Mouse (Mus musculus): Measurements from ENCODE around the gene Camta1.

Camta1 gene

GRCm38 (mm10) chr4:151215179-151215578 lies 646.5 kb downstream of the Camta1 start:
- TF ChIP-seq GATA4 (IDR thresholded peaks at IDR 0.05; ENCODE audit: insufficient replicate concordance, low read length), result no peak

DNA sequence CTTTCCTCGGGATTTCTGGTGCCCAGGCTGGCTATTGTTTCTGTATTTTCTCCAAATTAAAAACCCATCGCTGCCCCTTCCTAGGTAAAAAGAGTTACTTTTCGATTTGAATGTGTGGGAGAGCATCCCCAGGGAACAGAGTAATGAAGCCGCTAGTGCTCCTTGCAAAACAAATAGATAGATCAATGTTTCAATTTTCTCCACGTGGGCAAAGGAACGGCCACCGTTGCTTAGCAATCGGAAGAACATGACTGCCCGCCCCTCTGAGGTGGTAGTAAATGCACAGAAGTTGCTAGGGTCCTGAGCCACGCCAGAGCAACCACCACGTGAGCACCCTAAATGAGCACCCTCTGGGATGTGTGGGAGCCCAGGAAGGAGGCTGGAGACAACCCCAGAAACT lies 648.2 kb downstream of the Camta1 start:
- TF ChIP-seq GATA4 (IDR thresholded peaks at IDR 0.05; ENCODE audit: insufficient replicate concordance, low read length), result no peak

DNA sequence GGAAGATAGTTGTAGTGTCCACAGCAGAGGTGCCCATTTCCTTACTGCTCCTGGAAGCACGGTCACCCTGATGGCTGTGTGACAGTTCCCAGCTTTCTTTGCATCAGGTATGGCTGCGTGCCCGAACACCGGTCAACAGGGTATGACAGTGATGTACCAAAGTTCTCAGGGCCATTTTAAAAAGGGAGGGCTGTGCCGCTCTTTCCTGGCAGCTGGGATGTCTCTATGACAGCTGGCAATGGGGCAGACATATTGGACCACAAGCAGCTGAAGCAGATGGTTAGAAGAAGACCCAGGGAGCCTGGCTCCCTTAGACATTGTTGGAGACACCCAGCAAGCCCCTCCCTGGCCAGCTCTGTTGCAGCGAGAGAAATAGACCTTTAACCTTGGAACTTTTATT lies 649.7 kb downstream of the Camta1 start:
- TF ChIP-seq GATA4 (IDR thresholded peaks at IDR 0.05; ENCODE audit: insufficient replicate concordance, low read length), result no peak

DNA sequence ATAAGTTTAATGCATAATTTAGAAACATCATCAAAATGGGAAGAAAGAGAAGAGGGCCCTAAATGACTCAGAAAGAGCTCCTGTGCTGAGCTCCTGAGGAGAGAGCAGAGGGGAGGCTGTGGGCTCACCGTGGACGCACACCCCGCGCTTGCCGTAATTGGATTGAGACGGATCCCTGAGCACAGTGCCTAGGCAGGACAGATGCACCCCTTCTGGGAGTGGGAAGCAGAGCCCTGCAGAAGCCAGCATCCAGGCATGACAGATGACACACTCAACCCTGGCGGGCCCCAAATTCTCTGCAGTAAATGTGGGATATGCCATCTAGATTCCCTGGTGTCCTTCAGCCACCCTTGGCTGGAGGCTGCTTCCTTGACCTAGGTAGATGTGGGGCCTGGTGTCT lies 654.1 kb downstream of the Camta1 start:
- TF ChIP-seq GATA4 (IDR thresholded peaks at IDR 0.05; ENCODE audit: insufficient replicate concordance, low read length), result no peak

DNA sequence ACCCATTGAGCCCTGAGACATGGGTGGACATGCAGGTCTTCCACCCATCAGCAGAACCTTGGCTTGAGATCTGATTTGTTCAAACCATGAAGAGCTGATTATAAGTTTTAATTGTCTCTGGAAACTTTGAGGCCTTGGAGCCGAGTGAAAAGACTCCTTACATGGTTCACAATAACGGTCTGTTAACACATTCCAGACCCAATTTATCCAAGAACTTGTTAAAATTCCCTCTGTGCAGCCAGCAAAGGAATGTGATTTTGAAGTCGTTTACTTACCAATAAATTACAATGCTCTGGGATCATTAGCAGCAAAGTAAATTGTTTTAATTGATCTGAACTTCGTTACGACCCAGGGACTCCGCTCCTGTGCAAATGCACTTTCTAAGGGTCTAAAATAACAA lies 658.8 kb downstream of the Camta1 start:
- TF ChIP-seq GATA4 (IDR thresholded peaks at IDR 0.05; ENCODE audit: insufficient replicate concordance, low read length), result no peak

DNA sequence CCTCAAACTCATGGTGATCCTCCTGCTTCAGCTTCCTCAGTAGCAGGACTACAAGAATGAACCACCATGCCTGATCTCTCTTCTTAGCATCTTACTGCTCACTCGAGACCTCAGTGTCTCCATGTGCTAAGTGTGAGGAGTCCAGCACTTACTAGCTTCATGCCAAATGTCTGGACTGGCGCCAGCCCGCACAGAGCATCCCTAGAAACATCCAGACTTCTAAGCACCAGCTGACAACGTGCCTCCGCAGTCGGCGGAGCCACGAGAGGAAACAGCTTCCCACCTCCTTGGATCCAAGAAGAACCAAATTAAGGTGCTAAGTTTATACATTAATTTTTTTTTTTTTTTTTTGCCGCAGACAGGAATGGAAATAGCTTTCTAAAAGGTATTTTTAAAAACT lies 661.4 kb downstream of the Camta1 start:
- TF ChIP-seq GATA4 (IDR thresholded peaks at IDR 0.05; ENCODE audit: insufficient replicate concordance, low read length), result no peak

DNA sequence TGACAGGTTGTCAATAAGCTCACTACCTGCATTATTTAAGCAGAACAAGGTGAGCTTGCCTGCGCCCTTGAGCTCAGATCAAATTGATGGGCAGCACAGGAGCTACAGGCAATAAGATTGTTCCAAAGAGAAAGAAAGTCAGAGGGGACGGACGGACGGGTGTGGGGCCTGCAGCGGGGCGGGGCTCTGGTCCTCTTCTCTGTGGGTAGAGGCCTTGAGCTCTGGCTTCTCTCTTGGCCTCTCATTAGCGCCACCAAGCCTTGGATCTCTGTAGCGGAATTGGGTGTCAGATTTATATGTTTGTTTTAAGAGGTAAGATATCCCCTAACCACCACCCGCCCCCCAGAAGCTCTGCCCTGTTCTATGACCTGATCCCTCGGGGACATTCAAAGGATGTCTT lies 666.5 kb downstream of the Camta1 start:
- TF ChIP-seq GATA4 (IDR thresholded peaks at IDR 0.05; ENCODE audit: insufficient replicate concordance, low read length), result no peak

DNA sequence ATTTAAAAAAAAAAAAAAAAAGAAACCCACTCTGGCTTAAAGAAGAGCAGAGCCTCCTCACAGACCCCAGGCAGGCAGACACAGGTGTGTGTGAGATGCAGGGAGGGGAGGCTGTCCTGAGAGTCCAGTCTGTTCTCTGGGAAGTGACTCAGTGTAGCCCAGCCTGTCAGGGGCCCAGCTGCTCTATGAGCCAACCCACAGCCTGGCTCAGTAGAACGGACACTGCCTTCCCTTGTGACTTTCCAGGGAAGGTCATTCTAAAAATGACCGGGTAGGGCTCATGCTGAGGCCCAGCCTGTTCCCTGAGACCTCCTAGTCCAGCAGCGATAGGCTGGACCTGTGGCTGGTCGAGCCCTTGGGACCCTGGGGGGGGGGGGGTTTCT lies 667.0 kb downstream of the Camta1 start:
- TF ChIP-seq GATA4 (IDR thresholded peaks at IDR 0.05; ENCODE audit: insufficient replicate concordance, low read length), result no peak

GRCm38 (mm10) chr4:151194030-151194714 lies 667.5 kb downstream of the Camta1 start:
- TF ChIP-seq GATA4 (IDR thresholded peaks at IDR 0.05; ENCODE audit: insufficient replicate concordance, low read length), result no peak

GRCm38 (mm10) chr4:151186447-151186846 lies 675.2 kb downstream of the Camta1 start:
- no peak for TF ChIP-seq GATA4 (IDR thresholded peaks at IDR 0.05; ENCODE audit: insufficient replicate concordance, low read length)

DNA sequence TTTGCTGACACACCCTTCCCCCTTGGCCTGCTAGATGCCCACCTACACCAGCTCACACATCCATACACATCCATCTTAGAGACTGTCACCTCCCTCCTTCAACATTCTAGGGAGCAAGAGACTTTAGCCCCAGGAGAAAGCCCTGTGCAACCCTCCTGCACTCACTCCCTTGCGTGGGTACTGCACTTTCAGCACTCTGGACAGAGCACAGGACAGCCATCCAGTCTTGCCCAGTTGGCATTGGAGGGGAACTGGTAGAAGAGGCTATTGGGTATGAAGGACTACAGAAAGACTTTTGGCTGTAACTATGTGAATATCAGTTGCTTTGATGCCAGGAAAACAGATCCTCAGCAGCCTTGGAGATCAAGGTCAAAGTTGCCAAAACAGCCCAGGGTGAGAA lies 675.9 kb downstream of the Camta1 start:
- no peak for TF ChIP-seq GATA4 (IDR thresholded peaks at IDR 0.05; ENCODE audit: insufficient replicate concordance, low read length)

DNA sequence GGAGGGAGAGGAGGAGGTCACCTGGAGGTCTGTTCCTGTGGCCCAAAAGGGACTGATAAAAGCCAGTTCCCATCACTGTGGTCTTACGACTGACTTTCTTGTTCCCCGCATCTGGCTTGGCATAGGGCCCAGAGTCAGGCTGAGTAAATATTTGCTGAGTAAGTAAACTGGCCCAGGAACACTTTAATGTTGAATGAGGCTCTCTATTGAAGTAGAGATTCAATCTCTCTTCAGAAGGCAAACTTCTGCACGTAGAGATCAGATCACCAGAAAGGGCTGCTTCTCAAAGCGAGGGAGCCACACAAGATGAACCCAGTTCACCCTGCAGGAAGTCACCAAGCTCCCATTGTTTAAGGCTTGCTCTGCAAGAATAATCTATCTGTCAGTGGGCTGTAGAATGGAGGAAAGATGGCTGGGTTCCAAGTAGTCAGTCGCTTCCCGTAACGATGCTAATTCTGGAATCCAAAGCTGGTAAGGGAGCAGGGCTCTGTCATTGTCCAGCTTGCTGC lies 681.2 kb downstream of the Camta1 start:
- no peak for TF ChIP-seq GATA4 (IDR thresholded peaks at IDR 0.05; ENCODE audit: insufficient replicate concordance, low read length)

DNA sequence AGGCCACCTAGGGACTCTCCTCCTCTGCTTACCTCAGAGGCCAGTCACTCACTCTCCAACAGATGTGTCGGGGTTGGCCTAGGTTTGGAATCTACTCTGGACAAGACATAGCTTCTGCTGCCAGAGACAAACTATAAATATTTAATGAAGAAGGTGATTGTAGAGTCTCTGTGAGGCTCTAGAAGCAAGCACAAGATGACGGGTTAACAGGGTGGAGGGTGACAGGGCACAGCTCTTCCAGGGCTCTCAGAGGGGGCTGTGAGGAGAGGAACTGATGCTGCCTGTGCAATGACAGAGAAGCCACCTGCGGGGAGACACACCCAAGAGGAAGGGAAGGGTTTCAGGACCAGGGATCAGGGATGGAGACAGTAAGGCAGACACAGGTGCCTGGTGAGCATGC lies 682.0 kb downstream of the Camta1 start:
- TF ChIP-seq GATA4 (IDR thresholded peaks at IDR 0.05; ENCODE audit: insufficient replicate concordance, low read length), result no peak

- TF ChIP-seq GATA4 (IDR thresholded peaks at IDR 0.05; ENCODE audit: insufficient replicate concordance, low read length), result no peak
These were observed 682.7 kb downstream of the Camta1 start for GRCm38 (mm10) chr4:151178970-151179378.

GRCm38 (mm10) chr4:151172526-151172925 lies 689.1 kb downstream of the Camta1 start:
- no peak for TF ChIP-seq GATA4 (IDR thresholded peaks at IDR 0.05; ENCODE audit: insufficient replicate concordance, low read length)

GRCm38 (mm10) chr4:151171117-151171516 lies 690.6 kb downstream of the Camta1 start:
- no peak for TF ChIP-seq GATA4 (IDR thresholded peaks at IDR 0.05; ENCODE audit: insufficient replicate concordance, low read length)

- TF ChIP-seq GATA4 (IDR thresholded peaks at IDR 0.05; ENCODE audit: insufficient replicate concordance, low read length), result no peak
These were observed 691.0 kb downstream of the Camta1 start for GRCm38 (mm10) chr4:151170658-151171057.
